Mouse (Mus musculus) lung, adult 2 months (tissue): ENCODE data around the gene Prb1. TPM values are rescaled to one million over a fixed set of nuclear protein-coding genes. Genes with fewer than 3 reads are reported as not detected.
"Not testable (repeated sequence)": the region's sequence is repeated elsewhere in the genome, so short reads cannot be mapped to it uniquely, and the experiment has no call there.

ENCODE experiments used
- DNase-seq: peaks from one replicate; pipeline ENCODE4 v3.0.0; 2022
- H3K4me1 ChIP-seq: fragments of 200-500 bp; 2 replicates; pipeline ENCODE4 v1.6.1; 2011; ENCODE audit warnings: low read length; ENCODE audit not compliant: control insufficient read depth, insufficient read depth
- H3K4me3 ChIP-seq: fragments of 200-500 bp; replicated peaks from 2 replicates; pipeline ENCODE3; 2011; ENCODE audit warnings: low read depth, mild to moderate bottlenecking, control low read depth, low read length; ENCODE audit errors: extremely low read depth
- polyA plus RNA-seq: library from polyadenylated mRNA; depleted of rRNA; stranded (reverse); fragments of >200 nt; gene quantifications from 2 replicates; pipeline ENCODE4 v1.2.3, GENCODE M21; 2012; rRNA removed

The Prb1 gene
- not detected in 2 replicates for polyA plus RNA-seq

GRCm38 (mm10) chr6:132210421-132210820 lies at the start of gene Prb1:
TSS of gene Prb1 (minus strand) at chr6:132210521.
- not testable (repeated sequence) for DNase-seq, H3K4me1 ChIP-seq, H3K4me3 ChIP-seq

Other genes with a start within 250 kb of the Prb1 start
- not detected in 2 replicates for gene Prpmp5, start 104.2 kb upstream of the Prb1 start, polyA plus RNA-seq
- gene Gm8882, start 153.6 kb upstream of the Prb1 start, polyA plus RNA-seq = not detected in 2 replicates